In the genomic region with DNA sequence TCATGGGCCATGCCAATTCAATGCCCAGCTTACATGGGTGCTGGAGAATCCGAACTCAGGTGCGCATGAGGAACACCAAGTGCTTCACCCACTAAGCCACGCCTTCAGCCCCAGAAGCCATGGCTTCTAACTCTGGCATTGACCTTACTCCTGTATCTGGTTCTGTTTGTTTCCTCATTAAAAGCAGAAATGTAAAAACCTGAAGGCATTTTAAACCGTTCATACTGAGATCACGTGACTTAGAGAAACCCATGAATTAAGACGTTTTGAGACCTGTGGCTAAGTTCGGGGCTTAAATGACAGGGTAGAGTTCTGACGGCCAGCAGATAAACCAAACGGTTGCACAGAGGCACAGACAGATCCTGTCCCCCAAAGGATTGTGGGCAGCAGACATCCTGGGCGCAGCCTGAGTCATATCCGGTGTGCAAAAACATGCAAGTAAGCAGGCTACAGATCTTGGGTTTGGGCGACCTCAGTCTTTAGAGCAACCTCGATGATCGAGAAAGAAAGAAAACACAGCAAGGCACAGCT, we compare ENCODE assay signal across 10 mouse cellular contexts. TPM values are rescaled to one million over a fixed set of nuclear protein-coding genes. Genes with fewer than 3 reads are reported as not detected.
A peak's percentile ranks its signal among the peaks of the same experiment; 100 is the strongest.
DNase-seq lines count a peak whose midpoint lies in the region; ATAC-seq and TF ChIP-seq lines count a peak whose summit lies in the region.
"Had no signal": no experiment of that assay in that cellular context is flagged by ENCODE, and none has a peak within 500 bp of the region (broad histone marks: within the 10 kb centered on the region; RNA-seq: fewer than 3 reads in every experiment).

No protein-coding gene starts in this region.

- whole genome bisulfite sequencing in forebrain, embryonic 16.5 days: 71% methylated on average over 14 of the region's 14 CpGs
- WGBS in intestine, postnatal 0 days: 61% methylated on average over 14 of the region's 14 CpGs

- 0 out of 2 replicates have a peak overlapping the region, but pooled peaks have one; percentile 17 for H3K4me2 ChIP-seq in forebrain, embryonic 16.5 days (ENCODE audit: low read length)
- peak overlapping the region; percentile 39 for H3K4me2 ChIP-seq in intestine, postnatal 0 days (replicated peaks; ENCODE audit: low read depth)

- H3K9me3 ChIP-seq in forebrain, embryonic 16.5 days (ENCODE audit: control insufficient read depth, low read length): no peaks in the 10 kb centered on the region
- no peaks in the 10 kb centered on the region for H3K9me3 ChIP-seq in intestine, postnatal 0 days (ENCODE audit: control insufficient read depth)

- DNase-seq in adrenal gland, postnatal 10 days: peak; percentile 36
- no peak for DNase-seq in adrenal gland, adult 8-10 months
- DNase-seq in MN1 (ENCODE audit: low spot score): peak; percentile 63
- DNase-seq in lung, postnatal 25 days (ENCODE audit: low spot score): peak; percentile 37
- peak; percentile 37 to 62 for DNase-seq in spleen, postnatal 4 days (ENCODE audit: low spot score in 2 of 2)
- DNase-seq in yolk sac, embryonic 10.5 days (ENCODE audit: low spot score): no peak

- no peaks in the 10 kb centered on the region for H3K36me3 ChIP-seq in forebrain, embryonic 16.5 days (ENCODE audit: control insufficient read depth, insufficient read depth)
- H3K36me3 ChIP-seq in intestine, postnatal 0 days (ENCODE audit: control insufficient read depth, insufficient read depth): no peaks in the 10 kb centered on the region
- H3K36me3 ChIP-seq: G1E had no signal

- H3K27me3 ChIP-seq in forebrain, embryonic 16.5 days (replicated peaks; ENCODE audit: control insufficient read depth, insufficient read depth, low read length): no peaks in the 10 kb centered on the region
- H3K27me3 ChIP-seq in intestine, postnatal 0 days (replicated peaks; ENCODE audit: control insufficient read depth, insufficient read depth, low read length): no peaks in the 10 kb centered on the region

- no peak for TF ChIP-seq CTCF in intestine, postnatal 0 days (IDR thresholded peaks at IDR 0.05; ENCODE audit: low read depth)

- ATAC-seq in forebrain, embryonic 16.5 days: 0 out of 2 replicates have a peak, but pooled peaks have one; percentile 45
- no peak for ATAC-seq in intestine, postnatal 0 days

- no peak overlapping the region for H3K4me3 ChIP-seq in forebrain, embryonic 16.5 days (replicated peaks; ENCODE audit: low read length)
- H3K4me3 ChIP-seq in intestine, postnatal 0 days (ENCODE audit: low read depth, low read length): no peak overlapping the region

- H3K9ac ChIP-seq in forebrain, embryonic 16.5 days (replicated peaks; ENCODE audit: low read depth, low read length): no peak overlapping the region
- no peak overlapping the region for H3K9ac ChIP-seq in intestine, postnatal 0 days (ENCODE audit: low read depth, low read length)

- H3K27ac ChIP-seq in forebrain, embryonic 16.5 days (ENCODE audit: low read length): no peak overlapping the region
- H3K27ac ChIP-seq in intestine, postnatal 0 days (ENCODE audit: low read depth, low read length): no peak overlapping the region

- peaks cover 4% of the 10 kb centered on the region; the same call in 1 of the 2 replicates for H3K4me1 ChIP-seq in forebrain, embryonic 16.5 days (replicated peaks; ENCODE audit: control insufficient read depth, insufficient read depth, low read length)
- no peaks in the 10 kb centered on the region for H3K4me1 ChIP-seq in intestine, postnatal 0 days (replicated peaks; ENCODE audit: control insufficient read depth, insufficient read depth, low read length)

RNA-seq across cellular contexts. Expression of gene 1700012B07Rik, which starts 32.2 kb away (rescaled TPM):
- not detected for total RNA-seq in adrenal gland, postnatal 10 days (2021)
- total RNA-seq in adrenal gland, adult 8-10 months (2022): not detected
- polyA plus RNA-seq in forebrain, embryonic 16.5 days (2015; fragmentation: Nextera tagmentation; extraction: Ambion mirVana): not detected in 2 replicates
- not detected in 2 replicates for polyA plus RNA-seq in intestine, postnatal 0 days (2015; fragmentation: Nextera tagmentation; extraction: Ambion mirVana)
- polyA plus RNA-seq: G1E; neural tube, embryonic 11.5 days had no signal

Comparison
In these comparisons a context has a peak if more than half of its experiments do, and no peak if none do; other contexts are left out.
1. DNase-seq: peak in adrenal gland, postnatal 10 days (single experiment), MN1 (single experiment), lung, postnatal 25 days (single experiment) and spleen, postnatal 4 days (2 of 2); none in adrenal gland, adult 8-10 months (single experiment) and yolk sac, embryonic 10.5 days (single experiment).